Mouse (Mus musculus) liver (tissue): ENCODE results near the gene Grik5.

Experiments
- DNase-seq: peaks from one replicate; pipeline ENCODE4 v3.0.0-alpha.2; 2020; ENCODE audit warnings: mixed read lengths

Grik5 gene

DNA sequence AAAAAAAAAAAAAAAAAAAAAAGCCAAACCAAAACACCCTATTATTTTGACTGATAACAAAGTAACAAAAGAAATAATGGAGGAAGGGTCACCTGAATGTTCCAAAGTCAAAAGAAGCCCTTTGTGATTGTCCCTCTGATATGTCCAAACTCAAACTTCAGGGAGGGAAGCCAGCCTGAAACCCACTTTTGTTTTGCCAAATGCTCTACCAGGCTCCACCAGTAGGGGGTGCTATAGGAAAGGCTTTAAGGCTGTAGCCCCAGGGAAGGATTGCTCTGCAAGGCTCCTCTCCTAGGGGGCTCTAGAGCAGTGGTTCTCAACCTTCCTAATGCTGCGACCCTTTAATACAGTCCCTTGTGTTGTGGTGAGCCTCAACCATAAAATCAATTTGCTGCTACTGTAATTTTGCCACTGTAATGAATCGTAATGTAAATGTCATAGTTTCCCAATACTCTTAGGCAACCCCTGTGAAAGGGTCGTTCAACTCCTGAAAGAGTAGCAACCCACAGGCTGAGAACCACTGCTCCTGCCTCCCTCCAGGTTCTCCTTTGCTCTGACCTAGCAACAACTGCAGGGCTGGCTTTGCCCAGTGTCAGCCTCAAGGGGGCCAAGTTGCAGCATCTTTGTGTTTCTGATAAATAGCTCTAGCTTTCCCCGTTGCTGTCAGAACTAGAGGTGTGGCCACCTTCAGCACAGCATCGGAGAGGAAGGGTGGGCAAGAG is 42.0 kb downstream of the Grik5 start:
- peak; percentile 76 for DNase-seq

DNA sequence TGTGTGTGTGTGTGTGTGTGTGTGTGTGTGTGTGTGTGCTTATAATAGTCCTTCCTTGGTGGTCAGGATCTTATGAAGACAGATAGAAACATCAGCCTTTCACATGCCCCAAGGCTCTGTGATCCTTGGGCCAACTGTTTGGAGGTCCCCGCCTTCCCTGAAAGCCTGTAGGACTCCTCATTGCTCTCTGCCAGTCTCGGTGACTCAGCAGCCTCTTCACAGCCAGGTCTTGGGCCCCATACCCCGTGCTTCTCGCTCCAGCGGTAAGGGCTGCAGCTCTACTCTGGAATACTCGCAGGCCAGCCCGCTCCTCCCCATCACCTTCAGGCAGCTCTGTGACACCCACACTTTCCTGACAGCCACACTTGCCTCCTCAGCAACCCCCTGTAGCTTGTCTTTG is 45.7 kb downstream of the Grik5 start:
- DNase-seq = no peak

DNA sequence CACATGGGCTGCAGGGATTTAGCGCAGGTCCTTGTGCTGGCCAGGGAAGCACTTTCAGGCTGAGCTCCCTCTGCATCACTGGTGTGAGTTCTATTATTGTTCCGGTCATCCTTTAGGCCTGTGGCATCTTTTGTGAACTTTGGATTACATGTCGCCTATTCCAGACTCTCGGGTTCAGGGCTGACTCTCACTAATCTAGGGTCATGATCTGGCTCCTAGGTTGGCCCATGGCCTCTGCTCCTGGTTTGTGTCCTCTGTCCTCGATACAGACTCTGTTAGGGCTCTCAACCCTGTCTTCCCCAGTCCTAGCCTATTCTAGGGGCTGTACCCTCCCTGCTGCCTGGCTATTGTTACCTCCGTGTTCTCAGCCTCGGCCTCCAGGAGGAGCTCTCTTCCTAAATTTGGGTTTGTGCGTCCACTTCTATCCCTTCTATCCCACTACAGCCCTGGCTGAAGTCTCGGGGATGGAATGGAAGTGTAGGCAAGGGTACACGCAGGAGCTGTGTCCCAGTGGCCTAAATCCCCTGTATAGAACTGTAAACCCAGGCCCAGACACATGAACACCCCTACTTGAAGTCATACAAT is 46.2 kb downstream of the Grik5 start:
- no peak for DNase-seq

DNA sequence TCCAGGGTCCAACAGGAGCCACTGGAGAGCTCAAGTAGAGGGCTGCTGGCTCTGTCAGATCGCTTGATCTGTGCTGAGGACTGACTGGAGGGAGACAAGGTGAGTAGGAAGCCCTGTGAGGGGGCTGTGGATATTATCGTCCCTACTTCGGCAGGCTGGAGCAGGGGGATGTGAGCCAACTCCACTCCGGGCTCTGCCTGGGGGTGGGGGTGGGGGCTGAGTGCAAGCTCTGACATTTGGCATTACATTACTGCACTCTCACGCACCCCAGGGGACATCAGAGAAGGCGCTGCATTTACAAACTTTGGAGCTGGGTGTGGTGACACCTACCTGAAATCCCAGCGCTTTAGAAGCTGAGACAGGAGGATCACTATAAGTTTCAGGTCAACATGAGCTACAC is 60.6 kb downstream of the Grik5 start:
- DNase-seq = no peak

DNA sequence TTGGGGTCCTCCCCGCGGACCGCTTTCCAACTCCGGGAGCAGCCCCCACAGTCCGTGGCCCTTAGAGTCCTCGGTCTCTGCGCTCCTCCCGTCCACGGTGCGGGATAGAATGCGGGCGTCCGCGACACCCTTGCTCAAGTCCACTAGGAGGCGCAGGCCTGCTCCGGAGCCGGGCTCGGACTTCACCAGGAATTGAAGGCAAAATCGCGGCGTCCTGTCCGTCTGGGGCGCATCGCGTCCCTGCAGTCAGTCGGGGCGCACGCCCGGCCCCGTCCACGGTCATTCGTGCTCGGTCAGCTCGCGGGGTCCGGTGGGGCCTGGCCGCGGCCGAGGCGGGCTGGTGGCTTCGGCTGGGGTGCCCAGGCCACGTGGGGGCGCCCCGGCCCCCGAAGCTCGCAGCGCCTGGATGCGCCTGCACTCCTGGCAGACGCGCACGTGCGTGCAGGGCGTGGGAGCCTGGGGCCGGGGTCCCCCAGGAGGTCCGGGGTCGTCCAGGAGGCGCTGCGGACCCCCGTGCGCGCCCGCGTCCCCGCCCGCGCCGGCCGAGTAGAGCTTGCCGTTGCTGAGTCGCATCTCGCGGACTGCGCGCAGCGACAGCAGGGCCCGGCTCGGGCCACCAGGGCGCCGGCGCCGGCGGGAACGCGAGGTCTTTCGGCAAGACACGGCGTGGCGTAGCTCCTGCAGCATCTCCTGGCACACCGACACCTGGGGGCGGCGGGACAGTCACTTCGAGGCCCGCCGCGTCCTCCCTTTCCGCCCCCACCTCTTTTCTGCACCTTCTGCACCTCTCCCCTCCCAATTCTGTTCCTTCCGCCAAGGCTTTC is 61.8 kb downstream of the Grik5 start:
- peak; percentile 39 for DNase-seq

DNA sequence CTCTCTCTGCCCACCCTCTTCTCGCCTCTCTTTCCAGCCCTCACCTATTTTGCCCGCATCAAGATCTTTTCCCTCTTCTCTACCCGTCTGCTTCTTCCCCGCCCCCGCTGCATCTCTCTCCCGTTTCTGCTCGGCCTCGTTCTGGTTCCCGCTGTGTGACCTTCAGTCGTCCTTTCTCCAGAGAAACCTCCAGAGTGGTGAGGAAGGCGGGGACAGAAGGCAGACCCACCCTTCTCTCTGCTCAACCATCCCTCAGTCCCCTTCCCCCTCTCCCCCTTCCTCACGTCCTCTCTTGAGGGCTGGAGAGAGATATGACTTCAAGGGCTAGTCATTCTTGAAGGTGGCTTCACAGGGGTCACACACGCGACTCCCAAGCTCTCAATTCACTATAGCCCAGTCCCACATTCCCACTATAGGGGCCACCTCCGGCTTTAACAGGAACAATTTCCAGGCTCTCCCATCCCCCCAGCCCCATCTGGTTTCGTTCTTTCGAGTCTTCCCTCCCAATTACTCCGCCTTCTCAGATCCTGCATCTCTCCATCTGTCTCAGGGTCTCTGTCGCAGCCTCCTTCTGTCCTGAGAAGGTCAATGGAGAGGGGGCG is 62.9 kb downstream of the Grik5 start:
- DNase-seq = no peak

DNA sequence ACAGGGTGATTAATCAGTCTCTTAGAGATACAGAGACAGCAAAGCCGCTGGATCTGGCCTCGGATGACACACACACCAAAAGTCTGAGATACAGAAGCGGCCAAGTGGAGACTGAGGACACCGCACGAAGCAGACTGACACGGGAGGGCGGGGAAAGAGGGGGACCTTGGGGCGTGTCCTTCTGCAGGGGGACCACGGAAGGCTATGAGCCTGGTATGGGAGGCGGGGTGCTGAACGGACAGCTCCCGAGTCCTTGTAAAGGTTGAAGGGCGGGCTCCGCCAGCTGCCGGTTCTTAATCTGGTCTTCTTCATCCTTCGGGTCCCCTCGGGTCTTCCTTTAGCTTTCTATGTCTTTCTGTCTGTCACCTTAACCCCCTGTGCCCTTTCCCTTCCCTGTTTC is 63.5 kb downstream of the Grik5 start:
- peak; percentile 65 for DNase-seq

DNA sequence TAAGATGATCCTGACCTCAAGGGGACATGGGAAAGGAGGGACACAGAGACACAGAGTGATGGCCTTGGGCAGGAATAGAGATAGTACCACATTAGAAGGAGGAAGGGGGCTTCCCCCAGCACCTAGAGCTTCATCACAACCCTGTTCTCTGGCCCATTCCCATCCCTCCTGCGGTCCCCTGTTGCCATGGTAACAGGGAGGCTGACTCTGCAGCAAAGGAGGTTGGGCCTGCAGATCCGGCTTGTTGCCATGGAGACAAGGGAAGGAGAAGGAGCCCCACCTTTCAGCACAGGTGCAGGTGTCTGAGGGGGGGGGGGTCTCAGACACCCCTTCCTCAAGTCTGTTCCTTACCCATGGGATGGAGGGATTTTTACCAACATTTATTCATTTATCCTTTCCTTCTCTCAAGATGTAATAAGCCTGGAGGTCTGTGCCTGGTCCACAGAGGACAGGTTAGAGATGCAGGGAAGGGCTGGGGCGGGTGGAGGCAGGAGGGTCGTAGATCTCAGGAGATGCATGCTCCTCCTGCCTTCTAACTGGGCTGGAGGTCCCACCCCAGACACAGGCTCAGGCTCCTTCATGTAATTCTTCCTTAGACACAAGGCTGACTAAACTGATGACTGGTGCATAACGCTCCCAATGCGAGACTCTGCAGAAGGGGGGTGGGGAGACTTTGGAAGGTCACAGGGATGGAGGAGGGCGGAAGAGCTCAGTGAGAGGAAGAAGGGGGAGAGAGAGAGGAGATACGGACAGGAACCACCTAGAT is 64.4 kb downstream of the Grik5 start:
- no peak for DNase-seq

DNA sequence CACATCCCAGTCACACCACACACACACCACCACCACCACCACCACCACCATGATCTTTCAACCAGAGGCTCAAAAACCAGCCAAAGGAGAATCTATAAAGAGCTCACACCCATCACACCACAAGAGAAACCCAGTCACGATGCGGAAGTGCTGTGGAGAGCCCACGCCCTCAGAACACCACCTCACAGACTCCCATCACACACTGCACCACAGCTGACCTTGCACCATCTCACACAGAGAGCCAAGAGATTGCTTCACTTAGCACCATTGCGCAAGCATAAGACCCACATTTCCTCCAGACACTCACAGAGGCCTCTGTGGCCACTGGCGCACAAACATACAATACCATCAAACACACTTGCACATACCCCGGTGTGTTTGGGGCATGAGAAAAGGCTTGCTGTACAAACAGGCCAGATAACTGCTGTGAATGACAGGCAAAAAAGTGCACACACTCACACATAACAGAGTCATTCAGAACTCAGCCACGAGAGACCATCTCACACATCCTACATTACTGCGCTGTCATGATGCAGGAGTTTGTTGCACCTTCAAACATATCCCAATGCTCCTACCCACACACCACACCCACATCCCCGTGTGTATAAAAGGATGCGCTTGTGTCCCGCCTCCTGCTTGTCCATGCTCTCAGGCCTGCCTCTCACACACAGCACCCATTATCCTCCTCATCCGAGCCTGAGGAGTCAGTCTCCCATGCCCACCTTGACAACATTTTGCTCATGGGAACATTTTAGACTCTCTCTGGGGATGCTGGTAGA is 65.4 kb downstream of the Grik5 start:
- no peak for DNase-seq

DNA sequence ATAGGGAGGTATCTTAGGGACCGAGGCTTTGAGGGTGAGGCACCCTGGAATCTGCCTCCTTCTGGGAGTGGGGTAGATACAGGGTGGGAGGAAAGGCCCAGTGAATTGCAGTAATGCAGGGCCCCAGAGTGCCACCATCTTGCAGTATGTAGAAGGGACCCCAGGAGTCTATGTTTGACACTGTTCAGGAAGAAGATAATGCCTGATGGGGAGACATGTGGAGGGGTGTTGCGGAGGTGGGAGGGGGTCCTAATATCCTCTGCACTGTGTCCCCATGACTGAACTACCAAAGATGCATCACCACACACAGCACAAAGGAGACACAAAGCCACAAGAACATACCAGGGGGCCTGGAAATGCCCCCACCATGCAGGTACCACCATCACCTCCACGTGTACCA is 66.0 kb downstream of the Grik5 start:
- DNase-seq = no peak

DNA sequence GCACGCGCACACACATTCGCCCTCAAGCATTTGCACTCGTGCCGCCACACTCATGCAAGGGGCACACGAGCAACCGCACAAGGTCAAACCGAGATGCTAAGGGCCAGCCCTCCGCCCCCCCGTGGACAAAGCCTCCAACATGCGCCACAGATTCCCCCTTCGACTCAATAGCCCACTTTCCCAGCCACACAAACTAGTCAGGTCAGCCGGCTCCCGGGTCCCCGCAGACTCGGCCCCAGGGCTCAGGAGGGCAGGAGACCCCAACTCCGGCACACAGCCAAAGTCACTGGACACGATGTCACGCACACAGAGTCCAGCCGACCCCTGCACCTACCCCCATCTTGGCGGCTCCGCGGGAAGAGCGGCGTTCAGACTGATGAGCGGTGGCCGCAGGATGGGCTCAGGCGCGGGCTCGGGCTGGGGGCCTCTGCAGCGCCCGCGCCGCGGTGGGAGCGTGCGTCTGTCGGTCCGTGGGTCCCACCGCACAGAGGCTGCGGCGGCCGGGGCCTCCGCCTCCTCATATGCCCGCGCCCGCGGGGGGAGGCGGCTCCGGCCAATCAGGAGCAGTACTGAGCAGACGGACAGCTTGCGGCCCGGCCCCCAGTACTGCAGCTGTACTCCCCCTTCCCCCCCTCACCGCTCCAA is 66.6 kb downstream of the Grik5 start, which contains the start of gene Atp1a3:
Gene Atp1a3, minus strand, starts transcription at position 538 of the 645 bp plus-strand sequence.
- peak; percentile 34 for DNase-seq

DNA sequence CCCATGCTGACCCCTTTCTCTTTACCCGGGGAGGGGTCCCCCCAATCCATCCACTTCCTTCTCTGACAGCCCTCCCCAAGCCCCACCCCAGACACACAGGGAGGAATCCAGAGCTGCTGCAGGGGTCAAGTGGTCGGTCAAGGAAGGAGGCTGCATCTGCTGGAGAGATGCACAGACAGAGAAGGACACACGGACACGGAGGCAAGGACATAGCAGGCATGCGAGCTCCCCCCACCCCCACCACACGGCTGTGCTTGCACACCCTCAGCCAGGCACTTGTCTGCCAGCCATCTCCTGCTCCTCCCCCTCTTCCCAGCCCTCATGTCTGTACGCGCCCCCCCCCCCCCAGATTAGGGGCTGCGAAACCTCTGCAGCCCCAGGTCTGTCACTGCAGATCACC is 67.3 kb downstream of the Grik5 start:
- DNase-seq = no peak

DNA sequence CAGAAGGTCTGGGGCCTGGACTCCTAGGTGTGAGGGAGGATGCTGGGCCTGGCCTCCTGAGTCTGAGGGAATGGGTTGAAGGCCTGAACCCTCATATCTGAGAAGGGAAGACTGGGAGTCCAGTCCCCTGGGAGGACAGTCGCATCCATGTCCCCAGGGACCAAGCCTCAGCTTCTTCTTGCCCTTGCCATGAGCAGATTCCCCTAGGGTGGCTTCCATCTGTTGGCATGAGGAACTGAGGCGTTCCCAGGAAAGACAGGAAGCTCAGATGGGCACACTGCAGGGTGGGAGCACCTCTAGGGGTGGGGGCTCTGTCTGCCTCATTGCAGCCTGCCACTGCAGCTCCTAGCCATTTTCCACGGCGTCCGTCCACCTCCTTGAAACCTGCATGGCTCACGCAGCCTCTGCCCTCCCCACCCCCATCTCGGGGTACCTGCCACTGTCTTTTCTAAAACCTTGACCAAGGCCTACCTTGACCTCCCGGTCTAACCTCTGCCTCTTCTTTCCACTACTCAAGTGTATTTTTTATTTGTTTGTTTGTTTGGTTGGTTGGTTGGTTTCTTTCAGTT is 68.2 kb downstream of the Grik5 start:
- DNase-seq = no peak

DNA sequence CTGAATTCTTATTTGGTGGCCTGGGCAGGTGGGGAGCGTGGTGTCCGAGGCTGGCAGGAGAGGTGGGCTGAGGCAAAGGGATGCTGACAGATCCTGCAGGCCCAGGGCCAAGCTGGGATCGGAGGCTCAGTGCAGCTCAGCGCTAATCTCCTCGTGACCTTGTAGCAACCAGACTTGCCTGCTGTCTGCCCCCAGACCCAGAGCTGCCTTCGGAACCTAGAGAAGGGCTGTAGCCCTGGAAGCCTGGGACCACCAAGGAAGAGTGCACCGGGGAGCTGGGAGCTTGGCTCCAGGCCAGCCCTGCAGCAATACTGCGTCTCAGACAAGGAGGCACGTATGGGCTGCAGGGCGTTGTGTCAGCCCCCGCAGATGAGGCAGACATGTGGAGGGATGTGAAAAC is 68.9 kb downstream of the Grik5 start:
- DNase-seq = no peak

DNA sequence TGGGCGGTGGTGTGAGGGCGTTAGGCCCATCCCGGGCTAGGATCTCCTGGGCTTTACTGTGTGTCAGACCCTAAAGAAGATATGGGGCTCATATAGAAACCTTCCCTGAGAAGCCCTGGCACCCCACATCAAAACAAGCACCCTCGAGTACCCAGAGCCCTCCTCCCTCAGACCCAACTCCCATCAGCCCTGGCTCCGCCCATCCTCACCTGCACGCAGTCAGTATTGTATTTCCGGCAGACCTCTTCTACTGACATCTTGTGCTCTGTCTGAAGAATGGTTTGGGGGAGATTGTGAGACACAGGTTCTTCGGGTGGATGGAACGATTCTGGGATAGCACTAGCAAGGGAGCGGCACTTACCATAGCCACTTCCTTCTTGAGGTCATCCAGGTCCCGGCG is 71.4 kb downstream of the Grik5 start:
- no peak for DNase-seq

DNA sequence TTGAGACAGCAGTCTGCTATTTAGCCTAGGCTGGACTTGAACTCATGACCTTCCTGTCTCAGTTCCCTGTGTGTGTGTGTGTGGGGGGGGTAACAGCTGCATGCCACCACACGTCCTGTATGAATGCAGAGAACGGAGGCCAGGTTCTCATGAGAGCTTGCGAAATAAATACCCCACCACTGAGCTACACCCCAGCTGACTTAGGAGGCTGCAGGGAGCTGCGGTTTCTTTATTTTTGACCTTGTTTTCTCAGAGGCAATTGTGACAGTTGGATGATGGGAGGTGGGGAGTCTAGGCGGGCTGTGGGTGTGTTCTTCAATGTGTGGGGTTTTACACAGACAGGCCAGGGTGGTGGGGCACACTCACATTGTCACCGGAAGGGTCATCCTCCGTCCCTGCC is 71.9 kb downstream of the Grik5 start:
- no peak for DNase-seq

DNA sequence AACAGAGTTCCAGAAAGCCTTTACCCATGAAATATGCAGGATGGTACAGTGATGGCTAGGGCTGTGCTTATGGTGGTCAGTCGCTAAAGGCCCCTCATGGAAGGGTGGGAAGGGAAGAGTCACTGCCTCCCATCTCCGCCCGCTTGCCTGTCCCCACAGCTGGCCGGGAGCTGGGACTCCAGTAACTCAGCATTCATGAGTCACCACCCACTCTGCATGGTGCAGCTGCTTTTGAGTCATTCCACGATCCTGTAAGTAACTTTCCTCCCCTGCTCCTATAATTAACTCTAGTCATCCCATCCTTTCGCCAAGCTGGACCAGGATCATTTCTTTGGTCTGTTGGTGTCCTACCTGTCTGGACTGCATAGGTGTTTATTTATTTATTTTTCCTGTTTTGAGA is 79.1 kb downstream of the Grik5 start:
- DNase-seq = no peak

DNA sequence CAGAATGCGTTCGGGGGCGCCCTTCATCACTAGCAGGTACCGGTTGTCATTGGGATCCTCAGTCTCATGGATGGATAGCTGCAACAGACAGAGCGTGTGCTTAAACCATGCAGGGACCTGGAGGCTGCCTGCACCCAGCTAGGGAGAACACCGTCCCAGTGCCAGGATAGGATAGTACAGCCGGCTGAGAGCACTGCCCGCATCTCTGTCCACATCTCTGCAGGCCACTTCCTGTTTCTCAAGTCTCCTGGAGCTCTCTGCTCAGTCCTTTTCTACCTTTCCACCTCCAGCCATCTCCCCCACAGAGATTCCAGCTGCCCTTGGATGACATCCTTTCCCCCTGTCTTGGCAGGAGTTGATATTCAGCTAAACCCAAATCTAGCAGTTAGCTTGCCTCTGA is 81.7 kb downstream of the Grik5 start:
- no peak for DNase-seq

DNA sequence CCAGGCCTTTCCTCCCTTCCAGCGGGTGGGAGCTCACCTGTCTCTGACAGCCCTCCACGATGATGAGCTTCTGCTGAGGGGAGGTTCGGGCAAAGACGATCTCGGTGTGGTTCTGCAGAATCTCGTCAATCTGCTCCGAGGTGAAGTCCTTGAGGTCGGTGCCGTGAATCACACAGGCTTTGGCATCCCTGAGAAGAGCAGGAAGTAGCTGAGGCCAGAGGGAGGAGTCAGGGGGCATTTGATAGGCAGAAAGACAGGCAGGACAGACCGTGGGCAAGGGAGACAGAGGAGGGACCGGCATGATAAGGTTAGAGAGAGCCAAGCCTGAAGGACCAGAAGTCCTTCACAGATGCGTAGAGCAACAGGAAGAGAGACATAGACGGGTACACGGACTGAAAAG is 84.2 kb downstream of the Grik5 start:
- no peak for DNase-seq

DNA sequence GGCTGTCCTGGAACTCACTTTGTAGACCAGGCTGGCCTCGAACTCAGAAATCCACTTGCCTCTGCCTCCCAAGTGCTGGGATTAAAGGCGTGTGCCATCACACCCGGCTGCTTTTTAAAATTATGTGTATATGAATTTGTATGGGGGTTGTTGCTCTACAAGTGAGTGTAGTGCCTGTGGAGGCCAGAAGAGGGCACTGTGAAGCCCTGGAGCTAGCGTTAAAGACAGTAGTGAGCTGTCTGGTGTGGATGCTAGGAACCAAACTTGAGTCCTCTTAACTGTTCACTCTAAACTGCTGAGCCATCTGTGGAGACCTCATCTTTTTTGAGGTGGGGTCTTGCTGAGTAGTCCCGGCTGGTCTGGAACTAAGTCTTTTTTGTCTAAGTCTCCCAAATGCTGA is 86.3 kb downstream of the Grik5 start:
- DNase-seq = no peak

DNA sequence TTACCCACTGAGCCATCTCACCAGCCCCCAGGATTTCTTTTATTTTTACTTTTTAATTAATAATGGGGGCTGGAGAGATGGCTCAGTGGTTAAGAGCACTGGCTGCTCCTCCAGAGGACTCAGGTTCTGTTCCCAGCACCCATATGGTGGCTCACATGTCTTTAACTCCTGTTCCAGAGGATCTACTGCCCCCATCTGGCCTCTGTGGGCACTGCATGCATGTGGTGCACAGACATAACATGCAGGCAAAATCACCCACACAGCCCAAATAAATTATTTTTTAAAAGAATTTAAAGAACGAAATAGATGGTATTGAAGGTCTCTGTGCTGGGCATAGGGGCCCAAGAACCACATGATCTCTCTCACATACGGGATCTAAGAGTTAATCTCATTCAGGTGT is 87.8 kb downstream of the Grik5 start:
- DNase-seq = no peak
